Mouse (Mus musculus) heart, embryonic 14.5 days (tissue): ENCODE measurements around the gene Gpr45. TPM values are rescaled to one million over a fixed set of nuclear protein-coding genes. Genes with fewer than 3 reads are reported as not detected.

ENCODE experiments used
- ATAC-seq: fragments of 200-750 bp; cut with Nextera tagmentation; 2 replicates; pipeline ENCODE4 v1.8.0; 2017; ENCODE audit warnings: low read depth, moderate TSS enrichment; ENCODE audit not compliant: insufficient number of reproducible peaks, insufficient read depth, low FRiP score
- H3K27ac ChIP-seq, 2 experiments: fragments of 200-500 bp in 1 of 2; fragments of 300-500 bp in 1 of 2; sonication (generic) in 1 of 2; replicated peaks in 1 of 2; 2 replicates each; pipeline ENCODE4 v1.5.1; 2012 to 2014; ENCODE audit warnings: low read depth in 2 of 2, low read length in 2 of 2, control low read depth in 1 of 2, mild to moderate bottlenecking in 1 of 2, mixed read lengths in 1 of 2; ENCODE audit not compliant: control insufficient read depth in 1 of 2, insufficient read depth in 1 of 2
- H3K27me3 ChIP-seq: fragments of 300-500 bp; sonication (generic); 2 replicates; pipeline ENCODE4 v1.6.1; 2014; ENCODE audit warnings: mild to moderate bottlenecking, low read length, control low read depth; ENCODE audit not compliant: control insufficient read depth, insufficient read depth
- H3K36me3 ChIP-seq: fragments of 300-500 bp; sonication (generic); 2 replicates; pipeline ENCODE4 v1.6.1; 2014; ENCODE audit warnings: mild to moderate bottlenecking, control low read depth, low read length, mixed read lengths; ENCODE audit not compliant: control insufficient read depth, insufficient read depth
- H3K4me1 ChIP-seq, 2 experiments: fragments of 200-500 bp in 1 of 2; fragments of 300-500 bp in 1 of 2; sonication (generic) in 1 of 2; 2 replicates each; pipeline ENCODE4 v1.6.1; 2012 to 2014; ENCODE audit warnings: low read length in 2 of 2, control low read depth in 1 of 2, mixed read lengths in 1 of 2; ENCODE audit not compliant: control insufficient read depth in 2 of 2, insufficient read depth in 2 of 2
- H3K4me2 ChIP-seq: fragments of 300-500 bp; sonication (generic); 2 replicates; pipeline ENCODE4 v1.6.1; 2014; ENCODE audit warnings: mild to moderate bottlenecking, low read length
- H3K4me3 ChIP-seq, 2 experiments: fragments of 200-500 bp in 1 of 2; fragments of 300-500 bp in 1 of 2; sonication (generic) in 1 of 2; 2 replicates each; pipeline ENCODE4 v1.5.1; 2012 to 2014; ENCODE audit warnings: low read length in 2 of 2, mild to moderate bottlenecking in 2 of 2, control low read depth in 1 of 2, low read depth in 1 of 2, moderate library complexity in 1 of 2; ENCODE audit not compliant: control insufficient read depth in 1 of 2, insufficient read depth in 1 of 2
- H3K9ac ChIP-seq: fragments of 300-500 bp; sonication (generic); 2 replicates; pipeline ENCODE4 v1.6.1; 2014; ENCODE audit warnings: mild to moderate bottlenecking, low read length
- H3K9me3 ChIP-seq: fragments of 300-500 bp; sonication (generic); 2 replicates; pipeline ENCODE4 v1.6.1; 2016; ENCODE audit warnings: low read length, control low read depth; ENCODE audit not compliant: control insufficient read depth
- WGBS: fragments of 180-500 bp; shearing (Covaris S2); extraction: QIAGEN DNeasy Blood & Tissue Kit; methylation state at CpG from one replicate; pipeline ENCODE4 v1.1.7; 2014; 5-methylcytosine and 5-hydroxymethylcytosine counted together
- polyA plus RNA-seq: library from polyadenylated mRNA; unstranded; fragments of >200 nt; fragmentation: Nextera tagmentation; extraction: Ambion mirVana; gene quantifications from 2 replicates; pipeline ENCODE4 v1.2.1, GENCODE M21; 2014

Gene Gpr45
- polyA plus RNA-seq, 1 experiment from 2014 or later = 2.1 TPM

DNA sequence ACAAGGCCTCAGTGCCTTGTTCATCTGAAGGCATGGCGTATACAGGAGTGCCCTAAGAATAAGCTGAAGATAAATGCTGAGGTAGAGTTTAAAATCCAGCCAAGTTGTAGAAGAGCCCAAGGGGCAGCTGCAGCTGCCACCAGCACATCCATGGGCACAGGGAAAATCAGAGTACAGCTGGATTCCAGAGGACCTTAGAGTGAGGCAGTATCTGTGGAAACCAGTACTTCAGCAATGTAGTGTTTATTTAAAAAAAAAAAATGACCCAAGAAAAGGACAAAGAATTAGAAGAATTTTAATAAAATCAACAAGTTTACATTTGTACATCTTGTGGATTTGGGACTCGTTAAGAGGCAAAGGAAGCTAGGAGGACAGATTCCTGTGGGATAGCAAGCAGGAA is 94.3 kb downstream of the Gpr45 start:
- Histone ChIP-seq H3K27me3 (no peaks in the 10 kb centered on the region), H3K27ac (no peak overlapping the region), H3K4me1 (no peaks in the 10 kb centered on the region), H3K4me3 (no peak overlapping the region), H3K4me2 (no peak overlapping the region), H3K9me3 (no peaks in the 10 kb centered on the region), H3K36me3 (peaks cover 30% of the 10 kb centered on the region), H3K9ac (no peak overlapping the region)
- ATAC-seq = no peak
- 71% methylated on average over 2 of the region's 2 CpGs for WGBS

- no peak overlapping the region for H3K27ac ChIP-seq
- H3K36me3 ChIP-seq = peaks cover 35% of the 10 kb centered on the region
- 87% methylated on average over 10 of the region's 10 CpGs for WGBS
- no peaks in the 10 kb centered on the region for H3K9me3 ChIP-seq
- H3K4me3 ChIP-seq = no peak overlapping the region
- no peak for ATAC-seq
- H3K9ac ChIP-seq = no peak overlapping the region
- no peaks in the 10 kb centered on the region for H3K4me1 ChIP-seq
- H3K4me2 ChIP-seq = no peak overlapping the region
- H3K27me3 ChIP-seq = no peaks in the 10 kb centered on the region
These were observed 95.1 kb downstream of the Gpr45 start for GRCm38 (mm10) chr1:43047811-43048210.

- no peak overlapping the region for H3K4me2 ChIP-seq
- no peaks in the 10 kb centered on the region for H3K9me3 ChIP-seq
- no peaks in the 10 kb centered on the region for H3K27me3 ChIP-seq
- H3K27ac ChIP-seq = no peak overlapping the region
- peaks cover 67% of the 10 kb centered on the region for H3K36me3 ChIP-seq
- H3K4me3 ChIP-seq = no peak overlapping the region
- 91% methylated on average over 5 of the region's 5 CpGs for WGBS
- ATAC-seq = no peak
- H3K4me1 ChIP-seq = no peaks in the 10 kb centered on the region
- H3K9ac ChIP-seq = no peak overlapping the region
These were observed 99.2 kb downstream of the Gpr45 start for GRCm38 (mm10) chr1:43051903-43052302.

GRCm38 (mm10) chr1:43065615-43066310 is 113.1 kb downstream of the Gpr45 start:
- H3K9ac ChIP-seq = no peak overlapping the region
- peaks cover 58% of the 10 kb centered on the region for H3K36me3 ChIP-seq
- ATAC-seq = no peak; the same call in 1 of the 2 replicates
- H3K9me3 ChIP-seq = no peaks in the 10 kb centered on the region
- WGBS = 50% methylated on average over 9 of the region's 9 CpGs
- no peak overlapping the region for H3K4me2 ChIP-seq
- H3K4me3 ChIP-seq = no peak overlapping the region
- no peak overlapping the region for H3K27ac ChIP-seq
- H3K27me3 ChIP-seq = no peaks in the 10 kb centered on the region
- no peaks in the 10 kb centered on the region for H3K4me1 ChIP-seq

DNA sequence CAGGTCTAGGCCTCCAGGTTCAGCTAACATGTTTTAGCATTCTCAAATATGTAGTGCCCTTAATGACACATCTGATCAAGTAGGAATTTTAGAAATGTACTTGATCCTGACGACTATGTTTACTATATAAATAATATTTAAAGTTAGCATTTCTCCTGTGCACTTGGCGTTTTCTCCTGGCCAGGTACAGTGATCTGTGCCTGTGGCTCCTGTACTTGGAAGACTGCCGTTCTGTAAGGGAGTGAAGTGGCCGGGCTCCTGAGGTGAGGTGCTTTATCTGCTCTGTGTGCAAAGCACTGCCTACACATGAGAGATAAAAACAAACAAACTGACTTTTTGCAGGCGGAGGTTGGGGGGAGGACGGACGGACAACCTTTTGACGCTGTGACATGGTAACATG is 113.9 kb downstream of the Gpr45 start:
- no peak overlapping the region for H3K4me2 ChIP-seq
- H3K27ac ChIP-seq = no peak overlapping the region
- WGBS = 86% methylated on average over 8 of the region's 8 CpGs
- H3K4me3 ChIP-seq = no peak overlapping the region
- ATAC-seq = no peak
- no peaks in the 10 kb centered on the region for H3K9me3 ChIP-seq
- no peaks in the 10 kb centered on the region for H3K4me1 ChIP-seq
- H3K9ac ChIP-seq = no peak overlapping the region
- peaks cover 58% of the 10 kb centered on the region for H3K36me3 ChIP-seq
- no peaks in the 10 kb centered on the region for H3K27me3 ChIP-seq

GRCm38 (mm10) chr1:43067551-43067950 is 114.9 kb downstream of the Gpr45 start:
- Histone ChIP-seq H3K27me3 (no peaks in the 10 kb centered on the region), H3K4me3 (no peak overlapping the region), H3K27ac (no peak overlapping the region), H3K36me3 (peaks cover 60% of the 10 kb centered on the region), H3K4me2 (no peak overlapping the region), H3K4me1 (no peaks in the 10 kb centered on the region), H3K9me3 (no peaks in the 10 kb centered on the region), H3K9ac (no peak overlapping the region)
- no peak for ATAC-seq
- 55% methylated on average over 7 of the region's 7 CpGs for WGBS

DNA sequence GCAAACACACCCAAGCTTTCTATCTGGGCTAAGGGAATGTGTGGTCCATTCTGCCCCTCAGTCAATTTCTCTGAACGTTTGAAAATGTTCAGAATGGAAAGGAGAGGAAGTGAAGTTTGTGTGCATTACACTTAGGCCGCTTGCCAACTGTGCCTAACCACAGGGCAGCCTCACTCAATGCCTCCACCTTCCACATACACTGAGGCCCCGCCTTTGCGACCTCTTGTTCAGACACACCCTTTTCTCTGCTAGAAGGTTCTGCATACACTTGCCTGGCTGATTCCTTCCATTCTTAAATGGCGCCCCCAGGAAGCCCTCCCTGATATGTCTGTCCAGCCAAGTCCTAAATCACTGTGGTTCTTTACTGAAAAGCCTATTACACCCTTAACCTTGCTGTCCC is 118.1 kb downstream of the Gpr45 start:
- H3K36me3 ChIP-seq = peaks cover 61% of the 10 kb centered on the region
- H3K9me3 ChIP-seq = no peaks in the 10 kb centered on the region
- no peak overlapping the region for H3K4me2 ChIP-seq
- WGBS = 84% methylated on average over 5 of the region's 5 CpGs
- H3K4me1 ChIP-seq = no peaks in the 10 kb centered on the region
- ATAC-seq = no peak
- H3K27ac ChIP-seq = no peak overlapping the region
- no peak overlapping the region for H3K4me3 ChIP-seq
- no peaks in the 10 kb centered on the region for H3K27me3 ChIP-seq
- H3K9ac ChIP-seq = no peak overlapping the region

DNA sequence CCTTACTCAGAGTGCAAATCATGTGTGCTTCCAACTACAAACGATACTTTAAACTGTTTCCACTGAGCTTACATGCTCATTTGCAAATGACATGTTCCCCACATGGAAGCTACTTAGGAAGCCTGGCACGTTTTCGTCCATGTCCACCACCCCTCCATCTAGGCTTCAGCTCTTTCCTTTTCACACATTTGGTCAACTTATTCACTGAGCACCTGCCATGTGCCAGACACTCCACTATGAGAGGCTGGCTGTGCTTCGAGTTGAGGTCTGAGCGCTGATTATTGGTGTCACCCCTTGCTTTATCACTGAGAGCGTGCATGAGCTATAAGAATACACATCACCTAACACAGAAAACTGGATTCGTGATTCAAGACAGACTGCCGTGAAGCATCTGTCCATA is 119.4 kb downstream of the Gpr45 start:
- H3K4me3 ChIP-seq = no peak overlapping the region
- WGBS = 90% methylated on average over 8 of the region's 8 CpGs
- H3K27me3 ChIP-seq = no peaks in the 10 kb centered on the region
- no peak for ATAC-seq
- H3K4me1 ChIP-seq = no peaks in the 10 kb centered on the region
- no peak overlapping the region for H3K27ac ChIP-seq
- peaks cover 57% of the 10 kb centered on the region for H3K36me3 ChIP-seq
- H3K9ac ChIP-seq = no peak overlapping the region
- H3K9me3 ChIP-seq = no peaks in the 10 kb centered on the region
- no peak overlapping the region for H3K4me2 ChIP-seq
